Mouse (Mus musculus) monocyte, adult 5-6 weeks (primary cell): Measurements from ENCODE around the gene Uba7. TPM values are rescaled to one million over a fixed set of nuclear protein-coding genes. Genes with fewer than 3 reads are reported as not detected.

Source experiments
- ATAC-seq: fragments of 153-309, 156-312 bp; replicated peaks from 2 replicates; pipeline ENCODE4 v1.8.0; 2017; ENCODE audit warnings: mild to moderate bottlenecking; ENCODE audit not compliant: low TSS enrichment, insufficient number of reproducible peaks, severe bottlenecking, poor library complexity, low FRiP score
- total RNA-seq: library from RNA; stranded (forward); fragments of 200-1000, 200-491, 200-594 nt; gene quantifications from 3 replicates; pipeline ENCODE4 v1.2.3, GENCODE M21; 2017

The Uba7 gene
- total RNA-seq, 1 experiment from 2014 or later: 40.1 TPM

DNA sequence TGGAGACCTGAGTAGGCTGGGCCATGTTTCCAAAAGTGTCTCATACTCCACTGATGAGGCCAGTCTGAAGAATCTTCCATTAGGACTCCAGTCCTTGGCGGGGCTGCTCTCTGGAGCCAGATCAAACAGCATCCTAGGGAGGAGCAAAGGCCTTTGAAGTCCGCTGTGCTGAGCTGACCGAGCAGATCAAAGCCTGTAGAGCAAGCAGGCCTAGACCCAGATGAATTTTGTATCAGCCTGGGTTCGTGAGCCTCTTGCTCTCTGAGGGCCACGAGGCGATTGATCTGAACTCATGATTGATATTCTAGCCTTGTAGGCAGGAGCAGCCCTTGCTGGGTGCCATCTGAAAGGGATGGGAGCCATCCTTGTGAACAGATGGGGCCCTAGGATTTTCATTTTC lies 15.4 kb upstream of the Uba7 start:
- ATAC-seq: no peak

- no peak for ATAC-seq
Observed at GRCm38 (mm10) chr9:107960928-107961327, 14.4 kb upstream of the Uba7 start.

- ATAC-seq: no peak
Observed at GRCm38 (mm10) chr9:107961351-107961762, 13.9 kb upstream of the Uba7 start.

DNA sequence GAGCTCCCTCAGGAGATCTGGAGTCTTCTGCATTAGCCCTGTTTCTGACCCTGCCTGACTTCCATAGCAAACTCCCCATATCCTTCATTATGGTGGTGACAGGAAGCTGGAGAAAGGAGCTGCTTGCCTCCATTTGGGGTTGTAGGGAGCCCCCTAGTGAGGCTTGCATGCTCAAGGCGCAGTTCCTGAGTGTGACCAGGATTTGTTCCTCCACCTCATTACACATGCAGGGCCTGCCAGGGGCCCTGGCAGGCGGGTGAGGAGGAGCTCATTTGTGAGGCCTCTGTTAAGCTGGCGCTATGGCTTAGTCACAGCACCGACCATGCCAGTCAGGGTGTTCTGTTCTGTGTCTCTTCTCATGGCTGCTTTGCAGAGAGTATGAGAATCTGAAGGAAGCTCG lies 13.4 kb upstream of the Uba7 start:
- no peak for ATAC-seq

DNA sequence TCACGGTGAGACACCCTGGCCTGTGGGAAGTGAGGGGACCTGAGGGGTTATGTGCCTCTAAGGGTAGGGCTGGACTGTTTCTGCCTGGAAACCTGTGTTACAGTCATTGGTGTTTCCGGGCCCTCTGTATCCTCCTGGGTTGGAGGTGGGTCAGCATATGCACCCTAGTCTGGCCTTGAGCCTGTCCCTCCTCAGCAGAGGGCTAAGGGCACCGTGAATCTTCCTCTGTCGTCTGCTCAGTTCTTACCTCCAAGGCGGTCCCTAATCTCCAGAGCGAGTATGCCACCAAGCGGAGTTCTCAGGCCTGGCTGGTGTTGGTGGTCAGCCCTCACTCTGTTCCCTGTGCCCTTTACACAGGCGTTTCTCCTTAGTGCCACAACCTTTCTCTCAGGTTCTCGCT lies 12.4 kb upstream of the Uba7 start:
- no peak for ATAC-seq

DNA sequence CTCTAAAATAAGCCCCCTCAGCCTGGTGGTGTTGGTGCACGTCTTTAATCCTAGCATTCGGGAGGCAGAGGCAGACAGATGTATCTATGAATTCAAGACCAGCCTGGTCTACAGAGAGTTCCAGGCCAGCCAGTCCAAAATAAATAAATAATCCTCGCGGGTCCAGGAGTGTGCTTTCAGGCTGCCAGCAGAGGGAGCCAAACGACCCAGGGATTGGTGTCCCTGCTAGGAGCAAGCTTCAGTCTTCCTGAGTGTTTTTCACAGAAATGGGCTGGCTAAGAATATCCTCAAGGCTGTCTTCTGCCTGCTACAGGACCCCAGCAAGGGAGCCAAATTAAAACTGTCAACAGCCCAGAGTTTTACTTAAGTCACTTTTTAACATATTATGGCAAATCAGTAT lies 11.6 kb upstream of the Uba7 start:
- peak; percentile 73 for ATAC-seq

DNA sequence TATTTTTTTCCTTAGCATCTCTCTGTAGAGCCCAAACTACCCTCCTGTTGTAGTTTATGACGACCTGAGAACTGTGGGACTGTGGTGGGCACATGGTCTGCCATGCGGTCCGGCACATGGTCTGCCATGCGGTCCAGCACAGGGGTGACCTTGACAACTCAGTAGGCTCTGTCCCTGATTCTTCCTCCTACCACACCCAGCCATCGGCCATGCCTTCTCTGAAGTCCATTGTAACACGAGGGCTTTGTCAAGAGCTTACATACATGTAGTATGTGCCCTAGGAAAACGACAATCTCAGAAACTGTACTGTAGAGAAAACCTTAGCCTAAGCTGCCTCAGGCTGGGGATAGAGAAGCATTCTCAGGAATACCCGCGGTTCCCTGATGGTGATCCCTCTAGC lies 10.6 kb upstream of the Uba7 start:
- ATAC-seq: no peak

DNA sequence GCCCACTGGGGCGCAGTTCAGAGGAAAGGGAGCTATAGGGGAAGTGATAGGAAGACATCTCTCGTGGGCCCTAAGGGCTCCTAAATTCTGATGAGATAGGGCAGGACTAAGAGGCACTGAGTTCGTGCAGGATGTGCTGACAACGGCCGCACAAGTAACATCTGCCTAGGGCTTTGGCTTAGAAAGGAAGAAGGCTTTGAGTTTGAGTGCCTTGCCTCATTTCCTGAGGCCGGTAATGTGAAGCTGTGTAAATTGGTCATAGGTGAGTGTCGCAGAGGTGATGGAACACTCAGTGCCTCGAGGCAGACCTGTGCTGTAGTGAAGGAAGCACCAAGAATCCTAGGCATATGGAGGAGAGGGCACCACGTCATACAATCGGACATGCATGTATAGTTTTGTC lies 8.6 kb upstream of the Uba7 start:
- no peak for ATAC-seq

GRCm38 (mm10) chr9:107967437-107967836 lies 7.9 kb upstream of the Uba7 start:
- ATAC-seq: no peak

DNA sequence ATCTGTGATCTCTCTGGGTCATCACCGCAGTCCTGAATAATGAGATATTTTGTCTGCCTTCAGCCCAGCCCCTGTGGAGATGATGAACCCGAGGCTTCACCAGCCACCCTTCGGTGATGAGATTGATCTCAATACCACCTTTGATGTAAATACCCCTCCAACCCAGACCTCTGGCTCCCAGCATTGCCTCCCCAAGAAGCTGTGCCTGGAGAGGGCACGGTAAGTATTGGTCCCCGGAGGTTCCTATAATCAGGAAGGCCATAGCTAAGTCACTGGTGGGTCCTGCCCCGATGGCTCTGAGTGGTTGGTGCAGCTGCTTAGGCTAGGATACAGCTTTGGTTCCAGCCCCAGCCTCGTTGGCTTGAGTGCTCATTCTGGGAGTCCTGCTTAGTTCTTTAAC lies 6.8 kb upstream of the Uba7 start:
- ATAC-seq: no peak

DNA sequence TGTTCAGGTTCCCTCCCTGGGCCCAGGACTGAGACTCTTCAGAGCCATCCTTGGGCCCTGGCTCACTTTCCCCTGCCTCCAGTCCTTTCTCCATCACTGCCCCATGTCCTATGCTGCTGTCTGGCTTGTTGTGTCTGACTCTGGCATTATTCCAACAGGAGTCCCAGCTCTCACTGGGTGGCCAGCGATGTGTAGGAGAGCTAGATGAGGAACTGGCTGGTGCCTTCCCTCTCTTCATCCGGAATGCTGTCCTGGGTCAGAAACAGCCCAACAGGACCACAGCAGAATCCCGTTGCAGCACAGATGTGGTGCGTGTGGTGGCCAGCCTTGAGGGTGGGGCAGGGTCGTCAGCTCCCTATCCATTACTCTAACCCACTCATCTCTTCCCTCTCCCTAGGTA lies 5.0 kb upstream of the Uba7 start:
- no peak for ATAC-seq

DNA sequence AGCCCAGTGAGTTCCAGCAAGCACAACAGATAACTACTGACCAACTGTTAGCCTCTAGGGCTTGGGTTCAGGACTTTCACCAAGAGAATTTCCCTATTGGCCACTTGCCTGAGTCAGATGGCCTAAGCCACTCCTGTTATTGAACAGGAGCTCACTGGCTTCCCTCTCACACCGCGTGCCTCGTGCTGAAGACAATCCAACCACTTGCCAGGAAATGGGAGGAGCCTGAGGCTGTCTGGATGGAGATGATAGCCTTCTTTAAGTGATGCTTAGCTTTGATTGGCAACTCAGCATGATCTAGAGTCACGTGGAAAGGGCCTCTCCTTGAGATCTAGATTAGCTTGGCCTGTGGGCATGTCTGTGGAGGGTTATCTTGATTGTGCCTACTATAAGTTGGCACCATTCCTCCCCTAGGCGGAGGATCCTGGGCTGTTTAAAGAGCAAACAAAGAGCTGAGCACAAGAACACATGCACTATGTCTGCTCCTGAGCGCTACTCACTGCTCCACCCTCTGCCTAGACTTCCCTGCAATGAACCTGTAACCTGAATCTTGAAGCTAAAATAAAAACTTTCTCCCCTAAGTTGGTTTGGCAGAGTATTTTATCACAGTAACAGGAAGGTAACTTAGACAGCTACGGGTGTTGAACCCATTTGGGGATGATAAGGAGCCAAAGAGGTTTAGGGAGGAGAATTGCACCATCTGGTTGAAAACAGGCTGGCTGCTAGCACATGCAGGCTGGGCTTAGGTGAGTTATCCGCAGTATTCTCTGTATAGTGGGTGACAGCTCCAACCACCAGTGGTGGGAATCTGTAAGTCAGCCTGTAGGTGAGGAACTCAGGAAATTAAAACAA lies 3.4 kb upstream of the Uba7 start:
- ATAC-seq: no peak

GRCm38 (mm10) chr9:107974491-107975171 lies 674 bp upstream of the Uba7 start:
- no peak for ATAC-seq

DNA sequence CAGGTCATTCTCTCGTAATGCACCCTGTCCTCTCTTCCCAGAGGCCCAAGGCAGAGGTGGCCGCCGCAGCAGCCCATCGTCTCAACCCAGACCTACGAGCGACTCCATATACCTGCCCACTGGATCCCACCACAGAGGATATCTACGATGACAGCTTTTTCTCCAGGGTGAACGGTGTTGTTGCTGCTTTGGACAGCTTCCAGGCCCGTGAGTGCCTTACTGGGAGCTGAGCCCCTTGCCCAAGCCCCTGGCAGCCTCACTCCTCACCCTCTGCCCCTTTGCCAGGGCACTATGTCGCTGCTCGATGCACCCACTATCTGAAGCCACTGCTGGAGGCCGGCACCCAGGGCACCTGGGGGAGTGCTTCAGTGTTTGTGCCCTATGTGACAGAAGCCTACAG lies 3.5 kb downstream of the Uba7 start:
- no peak for ATAC-seq

- no peak for ATAC-seq
Observed at GRCm38 (mm10) chr9:107981684-107982605, 6.6 kb downstream of the Uba7 start.

DNA sequence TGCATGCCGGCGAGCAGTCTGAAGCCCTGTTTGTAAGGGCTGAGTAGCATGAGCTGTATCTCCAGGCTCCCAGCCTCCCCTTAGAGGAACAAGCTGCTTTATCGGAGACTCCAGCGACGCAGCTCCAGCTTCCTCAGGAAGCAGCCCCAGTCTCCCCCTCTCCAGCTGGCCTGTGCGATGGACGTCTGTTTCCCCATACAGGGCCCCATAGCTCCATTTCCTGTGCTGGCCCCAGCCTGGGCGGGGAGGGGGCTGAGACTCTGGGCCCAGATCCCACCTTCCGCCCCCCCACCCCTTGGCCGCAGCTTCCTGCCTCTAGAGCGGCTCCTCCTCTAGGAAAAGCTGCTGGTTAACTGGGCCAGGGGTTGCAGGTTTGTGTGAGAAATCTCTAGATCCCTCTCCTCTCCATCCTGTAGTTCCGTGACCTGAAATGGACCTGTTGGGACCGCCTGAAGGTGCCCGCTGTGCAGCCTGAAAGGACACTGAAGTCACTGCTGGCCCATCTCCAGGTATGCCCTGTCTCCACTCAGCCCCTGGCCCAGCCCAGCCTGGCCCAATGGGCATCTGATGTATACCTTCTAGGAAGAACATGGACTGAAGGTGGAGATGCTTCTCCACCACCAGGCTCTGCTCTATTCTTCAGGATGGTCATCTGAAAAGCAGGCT lies 7.5 kb downstream of the Uba7 start, which contains the start of gene Gm20661:
Gm20661 (plus strand) TSS at position 378 of the 666 bp plus-strand sequence.
- ATAC-seq: 0 out of 2 replicates have a peak, but pooled peaks have one; percentile 28

GRCm38 (mm10) chr9:107983421-107983890 lies 8.2 kb downstream of the Uba7 start:
- ATAC-seq: no peak

DNA sequence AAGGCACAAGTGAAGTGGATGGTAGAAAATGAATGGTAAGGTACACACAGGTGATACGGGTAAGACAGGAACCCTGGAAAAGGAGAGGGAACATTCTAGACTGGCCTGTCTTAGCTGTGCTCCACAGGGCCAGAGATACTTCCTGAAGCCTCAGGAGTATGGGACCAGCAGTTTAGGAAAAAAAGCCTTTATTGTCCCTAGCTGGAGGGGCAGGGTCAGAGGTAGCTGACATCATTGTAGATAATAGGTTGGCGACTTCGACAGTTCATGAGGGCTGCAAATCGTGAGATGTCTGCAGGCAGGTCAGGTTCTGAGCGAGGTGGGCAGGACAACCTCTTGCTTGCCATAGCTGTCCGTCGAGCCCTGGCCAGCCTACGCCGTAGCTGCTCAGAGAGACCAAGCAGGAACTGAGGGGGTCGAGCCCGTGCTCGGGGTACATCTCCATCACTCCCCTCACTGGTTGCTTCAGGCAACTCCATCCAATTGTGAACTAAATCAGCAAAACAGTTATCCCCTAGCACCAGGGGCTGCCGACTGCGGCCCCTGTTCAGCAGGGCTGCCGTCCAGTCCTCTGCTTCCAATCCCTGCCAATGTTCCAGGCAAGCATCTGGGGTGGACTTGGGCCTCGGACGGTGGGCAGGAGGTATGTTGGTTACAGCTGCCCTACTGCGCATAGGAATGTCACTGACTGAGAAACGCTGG lies 8.9 kb downstream of the Uba7 start:
- no peak for ATAC-seq
